Mouse (Mus musculus): ENCODE data around the gene Hist1h3f. TPM values are rescaled to one million over a fixed set of nuclear protein-coding genes. Genes with fewer than 3 reads are reported as not detected.
"Not testable (repeated sequence)": the region's sequence is repeated elsewhere in the genome, so short reads cannot be mapped to it uniquely, and the experiment has no call there.

The Hist1h3f gene
- polyA plus RNA-seq, 1 experiment from 2014 or later: 0.62 TPM

GRCm38 (mm10) chr13:23532262-23533075 lies 11.4 kb upstream of the Hist1h3f start:
- Histone ChIP-seq H3K9ac (ENCODE audit: low read length) (peak overlapping the region; percentile 78), H3K27ac (ENCODE audit: low read depth, low read length) (peak overlapping the region; percentile 95), H3K4me3 (ENCODE audit: low read depth, low read length) (peak overlapping the region; percentile 43), H3K9me3 (replicated peaks; ENCODE audit: control insufficient read depth, low read length) (no peaks in the 10 kb centered on the region), H3K4me1 (ENCODE audit: control insufficient read depth, insufficient read depth, low read length) (peaks cover 29% of the 10 kb centered on the region), H3K27me3 (replicated peaks; ENCODE audit: control insufficient read depth, insufficient read depth, low read length) (no peaks in the 10 kb centered on the region), H3K4me2 (ENCODE audit: low read length) (peak overlapping the region; percentile 59), H3K36me3 (ENCODE audit: control insufficient read depth, insufficient read depth, low read length) (no peaks in the 10 kb centered on the region)
- DNase-seq (ENCODE audit: low spot score) (no peak), ATAC-seq (no peak)
- 13% methylated on average over 9 of the region's 9 CpGs for WGBS

- ATAC-seq: peak; percentile 43
- Histone ChIP-seq H3K27ac (ENCODE audit: low read depth, low read length) (peak within 1 kb of the TSS; percentile 95), H3K4me2 (ENCODE audit: low read length) (peak within 1 kb of the TSS; percentile 59), H3K4me3 (ENCODE audit: low read depth, low read length) (peak within 1 kb of the TSS; percentile 43), H3K4me1 (ENCODE audit: control insufficient read depth, insufficient read depth, low read length) (peaks cover 29% of the 10 kb centered on the region), H3K9ac (ENCODE audit: low read length) (peak within 1 kb of the TSS; percentile 78)
- DNase-seq (ENCODE audit: low spot score): peak; percentile 98
- under 1% methylated on average over 25 of the region's 53 CpGs for WGBS
- not testable (repeated sequence) for H3K9me3 ChIP-seq (replicated peaks; ENCODE audit: control insufficient read depth, low read length); H3K27me3 ChIP-seq (replicated peaks; ENCODE audit: control insufficient read depth, insufficient read depth, low read length); H3K36me3 ChIP-seq (ENCODE audit: control insufficient read depth, insufficient read depth, low read length)
Observed at GRCm38 (mm10) chr13:23533560-23534367, 10.1 kb upstream of the Hist1h3f start, which contains the start of gene Hist1h2af. Gene Hist1h2af (plus strand): TSS chr13:23533906.

GRCm38 (mm10) chr13:23534368-23535131 lies 9.3 kb upstream of the Hist1h3f start:
- WGBS: under 1% methylated on average over 15 of the region's 15 CpGs
- Histone ChIP-seq H3K9ac (ENCODE audit: low read length) (peak overlapping the region; percentile 60), H3K27ac (ENCODE audit: low read depth, low read length) (peak overlapping the region; percentile 95), H3K4me2 (ENCODE audit: low read length) (peak overlapping the region; percentile 59), H3K4me3 (ENCODE audit: low read depth, low read length) (peak overlapping the region; percentile 43), H3K27me3 (replicated peaks; ENCODE audit: control insufficient read depth, insufficient read depth, low read length) (no peaks in the 10 kb centered on the region), H3K36me3 (ENCODE audit: control insufficient read depth, insufficient read depth, low read length) (no peaks in the 10 kb centered on the region), H3K9me3 (replicated peaks; ENCODE audit: control insufficient read depth, low read length) (no peaks in the 10 kb centered on the region), H3K4me1 (ENCODE audit: control insufficient read depth, insufficient read depth, low read length) (peaks cover 26% of the 10 kb centered on the region)
- ATAC-seq (no peak), DNase-seq (ENCODE audit: low spot score) (no peak)

- DNase-seq (ENCODE audit: low spot score) (peak; percentile 99), ATAC-seq (peak; percentile 87)
- not testable (repeated sequence) for H3K36me3 ChIP-seq (ENCODE audit: control insufficient read depth, insufficient read depth, low read length); H3K27me3 ChIP-seq (replicated peaks; ENCODE audit: control insufficient read depth, insufficient read depth, low read length); H3K9me3 ChIP-seq (replicated peaks; ENCODE audit: control insufficient read depth, low read length)
- peaks cover 23% of the 10 kb centered on the region for H3K4me1 ChIP-seq (ENCODE audit: control insufficient read depth, insufficient read depth, low read length)
- peak within 1 kb of the TSS; percentile 68 for H3K9ac ChIP-seq (ENCODE audit: low read length)
- H3K4me2 ChIP-seq (ENCODE audit: low read length): peak within 1 kb of the TSS; percentile 59
- peak within 1 kb of the TSS; percentile 43 for H3K4me3 ChIP-seq (ENCODE audit: low read depth, low read length)
- H3K27ac ChIP-seq (ENCODE audit: low read depth, low read length): peak within 1 kb of the TSS; percentile 95
- 0% methylated on average over 35 of the region's 62 CpGs for WGBS
Observed at GRCm38 (mm10) chr13:23535137-23536075, 8.4 kb upstream of the Hist1h3f start, which contains the start of gene Hist1h3g. Gene Hist1h3g (plus strand): TSS chr13:23535422.

- peak overlapping the region; percentile 59 for H3K4me2 ChIP-seq (ENCODE audit: low read length)
- ATAC-seq (no peak), DNase-seq (ENCODE audit: low spot score) (no peak)
- WGBS: 15% methylated on average over 7 of the region's 7 CpGs
- H3K4me3 ChIP-seq (ENCODE audit: low read depth, low read length): peak overlapping the region; percentile 43
- peak overlapping the region; percentile 68 for H3K9ac ChIP-seq (ENCODE audit: low read length)
- no peak overlapping the region for H3K27ac ChIP-seq (ENCODE audit: low read depth, low read length)
- H3K9me3 ChIP-seq (replicated peaks; ENCODE audit: control insufficient read depth, low read length): no peaks in the 10 kb centered on the region
- no peaks in the 10 kb centered on the region for H3K27me3 ChIP-seq (replicated peaks; ENCODE audit: control insufficient read depth, insufficient read depth, low read length)
- H3K4me1 ChIP-seq (ENCODE audit: control insufficient read depth, insufficient read depth, low read length): peaks cover 23% of the 10 kb centered on the region
- H3K36me3 ChIP-seq (ENCODE audit: control insufficient read depth, insufficient read depth, low read length): no peaks in the 10 kb centered on the region
Observed at GRCm38 (mm10) chr13:23536076-23536822, 7.6 kb upstream of the Hist1h3f start.

GRCm38 (mm10) chr13:23537006-23537710 lies 6.7 kb upstream of the Hist1h3f start:
- H3K9me3 ChIP-seq (replicated peaks; ENCODE audit: control insufficient read depth, low read length): no peaks in the 10 kb centered on the region
- ATAC-seq (no peak), DNase-seq (ENCODE audit: low spot score) (no peak)
- H3K4me2 ChIP-seq (ENCODE audit: low read length): peak overlapping the region; percentile 59
- H3K36me3 ChIP-seq (ENCODE audit: control insufficient read depth, insufficient read depth, low read length): no peaks in the 10 kb centered on the region
- H3K27me3 ChIP-seq (replicated peaks; ENCODE audit: control insufficient read depth, insufficient read depth, low read length): no peaks in the 10 kb centered on the region
- WGBS: 80% methylated on average over 3 of the region's 3 CpGs
- H3K4me1 ChIP-seq (ENCODE audit: control insufficient read depth, insufficient read depth, low read length): peaks cover 21% of the 10 kb centered on the region
- peak overlapping the region; percentile 6; the same call in 1 of the 2 replicates for H3K9ac ChIP-seq (ENCODE audit: low read length)
- H3K27ac ChIP-seq (ENCODE audit: low read depth, low read length): no peak overlapping the region
- peak overlapping the region; percentile 43; the same call in 1 of the 2 replicates for H3K4me3 ChIP-seq (ENCODE audit: low read depth, low read length)

GRCm38 (mm10) chr13:23538249-23538648 lies 5.6 kb upstream of the Hist1h3f start:
- DNase-seq (ENCODE audit: low spot score) (no peak), ATAC-seq (no peak)
- Histone ChIP-seq H3K9me3 (replicated peaks; ENCODE audit: control insufficient read depth, low read length) (no peaks in the 10 kb centered on the region), H3K27me3 (replicated peaks; ENCODE audit: control insufficient read depth, insufficient read depth, low read length) (no peaks in the 10 kb centered on the region), H3K27ac (ENCODE audit: low read depth, low read length) (no peak overlapping the region), H3K4me1 (ENCODE audit: control insufficient read depth, insufficient read depth, low read length) (peaks cover 10% of the 10 kb centered on the region; the same call in 1 of the 2 replicates), H3K36me3 (ENCODE audit: control insufficient read depth, insufficient read depth, low read length) (no peaks in the 10 kb centered on the region), H3K9ac (ENCODE audit: low read length) (no peak overlapping the region), H3K4me3 (ENCODE audit: low read depth, low read length) (no peak overlapping the region), H3K4me2 (ENCODE audit: low read length) (no peak overlapping the region)
- WGBS: 77% methylated on average over 5 of the region's 5 CpGs

Measured in forebrain, embryonic 14.5 days (tissue).